Mouse (Mus musculus) lung, embryonic 14.5 days (tissue): ENCODE measurements at regions not wholly inside any gene's neighbourhood (a gene's known extent, or its start where the extent isn't known, plus 50 kb on each side); places are given as distances from the start of the nearest gene placed in this dataset.

Experiments used
- ATAC-seq: fragments of 200-750 bp; cut with Nextera tagmentation; 2 replicates; pipeline ENCODE4 v1.8.0; 2017; ENCODE audit warnings: mild to moderate bottlenecking, moderate TSS enrichment, moderate library complexity; ENCODE audit not compliant: insufficient read depth
- DNase-seq: peaks from one replicate; pipeline ENCODE4 v3.0.0-alpha.2; 2015
- H3K27ac ChIP-seq: fragments of 300-500 bp; sonication (generic); 2 replicates; pipeline ENCODE4 v1.5.1; 2014; ENCODE audit warnings: low read depth, mild to moderate bottlenecking, moderate library complexity
- H3K27me3 ChIP-seq: fragments of 300-500 bp; sonication (generic); 2 replicates; pipeline ENCODE4 v1.6.1; 2014; ENCODE audit warnings: low read length, control low read depth; ENCODE audit not compliant: insufficient read depth
- H3K36me3 ChIP-seq: fragments of 300-500 bp; sonication (generic); 2 replicates; pipeline ENCODE4 v1.6.1; 2014; ENCODE audit warnings: control low read depth; ENCODE audit not compliant: insufficient read depth
- H3K4me1 ChIP-seq: fragments of 300-500 bp; sonication (generic); 2 replicates; pipeline ENCODE4 v1.6.1; 2014; ENCODE audit warnings: antibody characterized with exemption, control low read depth; ENCODE audit not compliant: insufficient read depth
- H3K4me2 ChIP-seq: fragments of 300-500 bp; sonication (generic); 2 replicates; pipeline ENCODE4 v1.6.1; 2014; ENCODE audit warnings: mild to moderate bottlenecking
- H3K4me3 ChIP-seq: fragments of 300-500 bp; sonication (generic); 2 replicates; pipeline ENCODE4 v1.5.1; 2014; ENCODE audit warnings: low read depth, low read length
- H3K9ac ChIP-seq: fragments of 300-500 bp; sonication (generic); 2 replicates; pipeline ENCODE4 v1.6.1; 2014
- H3K9me3 ChIP-seq: fragments of 300-500 bp; sonication (generic); 2 replicates; pipeline ENCODE4 v1.6.1; 2016; ENCODE audit warnings: low read depth, low read length, control low read depth
- CTCF ChIP-seq: IDR thresholded peaks from 2 replicates; pipeline ENCODE4 v1.5.1; 2016; ENCODE audit warnings: antibody characterized with exemption, low read depth
- WGBS: fragments of 180-500 bp; shearing (Covaris S2); extraction: QIAGEN DNeasy Blood & Tissue Kit; methylation state at CpG from one replicate; pipeline ENCODE4 v1.1.7; 2014; 5-methylcytosine and 5-hydroxymethylcytosine counted together

DNA sequence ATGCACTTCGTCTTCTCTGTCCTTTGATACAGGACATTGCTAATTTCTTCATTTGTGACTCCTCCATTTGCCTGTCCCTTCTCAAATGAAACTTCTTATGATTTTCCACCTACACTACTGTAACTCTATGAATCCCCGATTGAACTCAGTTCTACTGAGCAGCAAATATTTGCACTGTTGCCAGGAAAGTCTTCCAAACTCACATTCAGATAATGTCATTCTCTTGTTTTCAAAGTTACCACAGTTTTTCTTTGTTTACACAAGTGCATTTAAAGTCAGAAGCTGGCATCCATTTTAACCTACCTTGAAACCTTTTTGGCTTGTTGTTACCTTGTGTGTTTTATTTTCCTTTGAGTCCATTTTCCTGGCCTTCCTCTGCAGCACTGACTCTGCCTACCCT is 152.0 kb downstream of the Spry2 start:
- no peak for TF ChIP-seq CTCF
- Histone ChIP-seq H3K4me1 (peaks cover 7% of the 10 kb centered on the region; the same call in 1 of the 2 replicates), H3K9ac (no peak overlapping the region), H3K4me3 (no peak overlapping the region), H3K27me3 (no peaks in the 10 kb centered on the region), H3K27ac (no peak overlapping the region), H3K9me3 (no peaks in the 10 kb centered on the region), H3K4me2 (no peak overlapping the region), H3K36me3 (no peaks in the 10 kb centered on the region)
- 63% methylated on average over 2 of the region's 2 CpGs for WGBS
- ATAC-seq (no peak), DNase-seq (peak; percentile 37)

DNA sequence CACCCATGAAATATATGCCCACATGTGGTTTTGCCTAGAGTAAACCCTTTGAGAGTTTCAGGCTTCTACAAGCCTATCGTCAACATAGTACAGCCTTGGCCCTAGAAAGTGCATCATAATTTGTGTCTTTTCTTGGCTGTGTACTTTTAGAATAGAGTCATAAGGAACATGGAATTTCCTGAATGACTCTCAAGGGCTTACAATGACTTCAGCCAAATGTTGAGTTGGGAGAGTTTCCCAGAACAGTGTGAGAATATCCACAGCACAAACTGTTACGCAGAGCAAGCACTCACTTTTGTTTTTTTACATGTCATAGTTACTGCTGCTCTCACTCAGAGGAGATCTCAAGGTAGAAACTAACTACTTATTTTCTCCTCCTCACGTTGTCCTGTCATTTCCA is 152.5 kb downstream of the Spry2 start:
- H3K4me3 ChIP-seq = no peak overlapping the region
- H3K36me3 ChIP-seq = no peaks in the 10 kb centered on the region
- no peak overlapping the region for H3K9ac ChIP-seq
- 59% methylated on average over 3 of the region's 3 CpGs for WGBS
- no peak for TF ChIP-seq CTCF
- H3K27me3 ChIP-seq = no peaks in the 10 kb centered on the region
- DNase-seq (peak; percentile 47), ATAC-seq (0 out of 2 replicates have a peak, but pooled peaks have one; percentile 21)
- no peaks in the 10 kb centered on the region for H3K9me3 ChIP-seq
- H3K4me1 ChIP-seq = peaks cover 7% of the 10 kb centered on the region; the same call in 1 of the 2 replicates
- no peak overlapping the region for H3K4me2 ChIP-seq
- no peak overlapping the region for H3K27ac ChIP-seq

GRCm38 (mm10) chr14:105740889-105741288 is 155.7 kb downstream of the Spry2 start:
- Histone ChIP-seq H3K4me2 (no peak overlapping the region), H3K4me1 (peaks cover 10% of the 10 kb centered on the region), H3K27me3 (no peaks in the 10 kb centered on the region), H3K27ac (no peak overlapping the region), H3K36me3 (no peaks in the 10 kb centered on the region), H3K4me3 (no peak overlapping the region), H3K9ac (no peak overlapping the region), H3K9me3 (no peaks in the 10 kb centered on the region)
- WGBS = 50% methylated on average over 11 of the region's 11 CpGs
- peak; percentile 60 for DNase-seq
- ATAC-seq = no peak
- TF ChIP-seq CTCF = no peak

- ATAC-seq (no peak), DNase-seq (no peak)
- 70% methylated on average over 5 of the region's 5 CpGs for WGBS
- Histone ChIP-seq H3K9me3 (no peaks in the 10 kb centered on the region), H3K36me3 (no peaks in the 10 kb centered on the region), H3K27ac (no peak overlapping the region), H3K4me1 (peaks cover 11% of the 10 kb centered on the region), H3K9ac (no peak overlapping the region), H3K27me3 (no peaks in the 10 kb centered on the region), H3K4me3 (no peak overlapping the region), H3K4me2 (no peak overlapping the region)
- TF ChIP-seq CTCF = no peak
These were observed 158.1 kb downstream of the Spry2 start for GRCm38 (mm10) chr14:105738568-105738967.

DNA sequence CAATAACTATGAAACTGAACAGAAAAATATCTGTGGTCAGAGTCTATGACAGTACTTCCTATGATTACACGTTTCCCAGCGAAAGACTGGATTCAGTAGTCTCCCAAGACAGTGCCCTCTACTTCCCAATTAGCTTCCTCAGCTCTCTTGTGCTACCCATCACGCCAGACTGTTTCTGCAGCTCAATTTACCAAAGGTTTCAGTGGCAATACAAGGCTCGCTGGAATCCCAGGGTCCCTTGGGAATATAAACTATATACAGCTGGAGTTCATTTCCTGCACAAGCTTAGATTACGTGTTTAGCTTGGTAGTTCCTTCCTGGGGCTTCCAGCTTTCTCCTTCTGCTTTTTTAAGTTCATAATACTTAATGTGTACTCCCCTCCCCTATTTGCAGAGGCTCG is 160.3 kb downstream of the Spry2 start:
- Histone ChIP-seq H3K27me3 (no peaks in the 10 kb centered on the region), H3K4me3 (no peak overlapping the region), H3K36me3 (no peaks in the 10 kb centered on the region), H3K9me3 (no peaks in the 10 kb centered on the region), H3K9ac (no peak overlapping the region), H3K4me2 (peak overlapping the region; percentile 11; the same call in 1 of the 2 replicates), H3K27ac (0 out of 2 replicates have a peak overlapping the region, but pooled peaks have one; percentile 4), H3K4me1 (peaks cover 9% of the 10 kb centered on the region)
- no peak for TF ChIP-seq CTCF
- 25% methylated on average over 6 of the region's 6 CpGs for WGBS
- ATAC-seq (no peak), DNase-seq (peak; percentile 70)

- ATAC-seq (no peak), DNase-seq (no peak)
- H3K4me3 ChIP-seq = no peak overlapping the region
- 77% methylated on average over 7 of the region's 7 CpGs for WGBS
- H3K27ac ChIP-seq = no peak overlapping the region
- no peak overlapping the region for H3K9ac ChIP-seq
- no peaks in the 10 kb centered on the region for H3K9me3 ChIP-seq
- H3K4me1 ChIP-seq = peaks cover 13% of the 10 kb centered on the region
- H3K4me2 ChIP-seq = no peak overlapping the region
- H3K36me3 ChIP-seq = no peaks in the 10 kb centered on the region
- H3K27me3 ChIP-seq = no peaks in the 10 kb centered on the region
- TF ChIP-seq CTCF = no peak
These were observed 162.3 kb downstream of the Spry2 start for GRCm38 (mm10) chr14:105734291-105734690.

DNA sequence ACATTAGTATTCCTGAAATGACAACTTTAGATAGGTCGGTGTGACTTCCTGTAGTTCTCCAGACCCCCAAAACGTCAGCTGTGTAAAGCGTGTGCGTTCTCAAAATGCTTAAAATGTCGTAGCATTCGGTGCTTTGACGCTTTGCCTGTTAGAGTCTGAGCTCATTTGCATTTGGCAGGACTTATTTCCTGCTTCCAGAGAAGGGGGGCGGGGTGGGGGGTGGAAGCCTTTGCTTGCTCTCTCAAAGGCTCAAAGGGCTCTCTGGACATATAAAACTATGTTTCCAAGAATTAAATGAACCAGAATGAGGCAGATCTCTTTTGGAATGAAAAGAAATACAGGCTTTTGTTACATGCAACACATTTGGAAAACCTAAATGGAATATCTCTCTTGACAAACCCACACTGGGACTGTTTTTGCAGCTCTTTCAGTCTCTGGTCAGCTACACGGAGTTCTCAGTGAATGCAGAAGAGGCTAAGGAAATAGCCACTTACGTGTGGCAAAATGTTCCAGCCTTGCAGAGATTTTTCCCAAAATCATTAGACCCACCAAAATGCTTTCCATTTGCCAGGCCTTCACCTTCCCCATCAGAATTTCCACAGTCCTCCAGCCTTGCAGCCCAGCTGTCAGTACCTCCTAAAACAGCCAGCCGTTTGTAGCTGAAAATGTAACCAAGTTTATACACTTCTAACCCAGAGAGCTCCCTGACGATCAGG is 163.4 kb downstream of the Spry2 start:
- H3K4me1 ChIP-seq = peaks cover 13% of the 10 kb centered on the region
- peak overlapping the region; percentile 21; the same call in 1 of the 2 replicates for H3K9ac ChIP-seq
- peak overlapping the region; percentile 33 for H3K4me3 ChIP-seq
- peak overlapping the region; percentile 95 for H3K27ac ChIP-seq
- TF ChIP-seq CTCF = no peak
- WGBS = 4% methylated on average over 12 of the region's 12 CpGs
- ATAC-seq (peak; percentile 38), DNase-seq (peak; percentile 82)
- H3K27me3 ChIP-seq = no peaks in the 10 kb centered on the region
- peak overlapping the region; percentile 69 for H3K4me2 ChIP-seq
- no peaks in the 10 kb centered on the region for H3K9me3 ChIP-seq
- no peaks in the 10 kb centered on the region for H3K36me3 ChIP-seq
